18 mouse cellular contexts compared by ENCODE assay signal in genomic region chr3:129692816-129693215, GRCm38 (mm10).
DNase-seq lines count a peak whose midpoint lies in the region; TF ChIP-seq lines count a peak whose summit lies in the region.
"Had no signal": no experiment of that assay in that cellular context is flagged by ENCODE, and none has a peak within 500 bp of the region (broad histone marks: within the 10 kb centered on the region; RNA-seq: fewer than 3 reads in every experiment).

No protein-coding gene starts in this region.

- peak; percentile 1 for DNase-seq in kidney, adult 11 months
- DNase-seq in kidney, adult 2 months: no peak
- DNase-seq in spleen, postnatal 4 days (ENCODE audit: low spot score in 2 of 2): peak; percentile 13 to 58
- no peak for DNase-seq in spleen, adult 12 weeks (ENCODE audit: low spot score)
- no peak for DNase-seq in MEL (ENCODE audit: low read depth, low spot score)
- no peak for DNase-seq in brain, embryonic 14.5 days (ENCODE audit: low read depth)
- DNase-seq in kidney, postnatal 10 days: no peak
- DNase-seq: cerebellum, adult 8-10 months; heart, postnatal 10 days; lung, postnatal 14 days; retina, postnatal 1 day; thymus, adult 18-20 months had no signal

- H3K79me2 ChIP-seq in MEL (ENCODE audit: control insufficient read depth, insufficient read depth, low read length, poor library complexity): no peaks in the 10 kb centered on the region

- H3K27me3 ChIP-seq in kidney, adult 2 months (replicated peaks; ENCODE audit: control insufficient read depth, insufficient read depth, low read length): no peaks in the 10 kb centered on the region
- no peaks in the 10 kb centered on the region for H3K27me3 ChIP-seq in MEL (ENCODE audit: control insufficient read depth in 1 of 2, insufficient read depth in 2 of 2, low read length in 2 of 2)
- H3K27me3 ChIP-seq: embryonic facial prominence, embryonic 13.5 days; hindbrain, embryonic 12.5 days; limb, embryonic 12.5 days; liver, embryonic 15.5 days had no signal

- no peak for TF ChIP-seq RAD21 in MEL (IDR thresholded peaks at IDR 0.05; ENCODE audit: low read depth, low read length)

- no peaks in the 10 kb centered on the region for H3K9me3 ChIP-seq in MEL (replicated peaks; ENCODE audit: insufficient read depth, low read length)
- H3K9me3 ChIP-seq: embryonic facial prominence, embryonic 13.5 days; G1E; heart, embryonic 10.5 days; hindbrain, embryonic 12.5 days; limb, embryonic 12.5 days; liver, embryonic 15.5 days had no signal

- no peak overlapping the region for H3K9ac ChIP-seq in MEL (ENCODE audit: control insufficient read depth, low read depth, low read length, poor library complexity, severe bottlenecking)
- H3K9ac ChIP-seq: embryonic facial prominence, embryonic 13.5 days; hindbrain, embryonic 12.5 days; limb, embryonic 12.5 days; liver, embryonic 15.5 days had no signal

- WGBS in kidney, adult 2 months: 74% methylated on average over 16 of the region's 16 CpGs

- no peak for TF ChIP-seq EP300 in MEL (IDR thresholded peaks at IDR 0.05; ENCODE audit: low read depth in 1 of 2, low read length in 2 of 2)

- H3K27ac ChIP-seq in kidney, adult 2 months (ENCODE audit: insufficient read depth, low read depth, low read length): no peak overlapping the region
- no peak overlapping the region for H3K27ac ChIP-seq in MEL (ENCODE audit: control insufficient read depth, low read depth, low read length)
- H3K27ac ChIP-seq: embryonic facial prominence, embryonic 13.5 days; heart, embryonic 10.5 days; hindbrain, embryonic 12.5 days; limb, embryonic 12.5 days; liver, embryonic 15.5 days had no signal

- TF ChIP-seq POLR2A in kidney, adult 2 months (IDR thresholded peaks at IDR 0.05; ENCODE audit: low read depth, low read length): no peak
- TF ChIP-seq POLR2A in MEL (IDR thresholded peaks at IDR 0.05; ENCODE audit: control insufficient read depth in 1 of 2, insufficient read depth in 1 of 2, low read depth in 1 of 2, low read length in 2 of 2, poor library complexity in 1 of 2): no peak
- no peak for TF ChIP-seq POLR2A in brain, embryonic 14.5 days (IDR thresholded peaks at IDR 0.05; ENCODE audit: borderline replicate concordance, extremely low read depth, insufficient read depth, insufficient read length, poor library complexity, severe bottlenecking)

- no peak for TF ChIP-seq CTCF in kidney, adult 2 months (conservative IDR thresholded peaks at IDR 0.05; ENCODE audit: insufficient read depth, insufficient read length, low read depth, low read length)
- TF ChIP-seq CTCF in MEL (IDR thresholded peaks at IDR 0.05 in 2 of 3, conservative IDR thresholded peaks at IDR 0.05 in 1 of 3; ENCODE audit: control insufficient read depth in 1 of 3, insufficient read depth in 1 of 3, low read depth in 2 of 3, low read length in 3 of 3, poor library complexity in 1 of 3, severe bottlenecking in 1 of 3): peak in 2 of 3 experiments; percentile 20 to 47; a peak in 3 of 6 replicates
- peak; percentile 12; the same call in 1 of the 2 replicates for TF ChIP-seq CTCF in brain, embryonic 14.5 days (IDR thresholded peaks at IDR 0.05; ENCODE audit: borderline replicate concordance, extremely low read depth, insufficient read depth, insufficient read length)

- no peaks in the 10 kb centered on the region for H3K4me1 ChIP-seq in kidney, adult 2 months (ENCODE audit: control insufficient read depth, insufficient read depth, low read length)
- H3K4me1 ChIP-seq in MEL (ENCODE audit: control insufficient read depth in 1 of 2, insufficient read depth in 2 of 2, low read length in 2 of 2): no peaks in the 10 kb centered on the region
- H3K4me1 ChIP-seq: embryonic facial prominence, embryonic 13.5 days; heart, embryonic 10.5 days; limb, embryonic 12.5 days; liver, embryonic 15.5 days had no signal

- H3K36me3 ChIP-seq in kidney, adult 2 months (ENCODE audit: control insufficient read depth, insufficient read depth, low read length): peaks cover 5% of the 10 kb centered on the region; the same call in 1 of the 2 replicates
- no peaks in the 10 kb centered on the region for H3K36me3 ChIP-seq in MEL (ENCODE audit: control insufficient read depth in 1 of 2, insufficient read depth in 2 of 2, low read length in 2 of 2)
- H3K36me3 ChIP-seq: embryonic facial prominence, embryonic 13.5 days; heart, embryonic 10.5 days; hindbrain, embryonic 12.5 days; limb, embryonic 12.5 days; liver, embryonic 15.5 days had no signal

- no peak overlapping the region for H3K4me3 ChIP-seq in kidney, adult 2 months (ENCODE audit: insufficient read depth, low read depth, low read length)
- no peak overlapping the region for H3K4me3 ChIP-seq in MEL (ENCODE audit: control insufficient read depth in 1 of 2, insufficient read depth in 1 of 2, low read depth in 2 of 2, low read length in 2 of 2)
- H3K4me3 ChIP-seq: embryonic facial prominence, embryonic 13.5 days; heart, embryonic 10.5 days; hindbrain, embryonic 12.5 days; limb, embryonic 12.5 days; liver, embryonic 15.5 days had no signal

TF ChIP-seq in MEL, 35 proteins besides CTCF, POLR2A, EP300 and RAD21:
- no peak for TF ChIP-seq MEF2A (IDR thresholded peaks at IDR 0.05; ENCODE audit: extremely low read depth, insufficient replicate concordance, low read depth, low read length, poor library complexity, severe bottlenecking)
- no peak for TF ChIP-seq MYC (IDR thresholded peaks at IDR 0.05; ENCODE audit: low read depth, low read length)
- no peak for TF ChIP-seq ZC3H11A (IDR thresholded peaks at IDR 0.05; ENCODE audit: low read depth, low read length)
- no peak for TF ChIP-seq NELFE (IDR thresholded peaks at IDR 0.05; ENCODE audit: low read depth, low read length)
- TF ChIP-seq E2F4 (IDR thresholded peaks at IDR 0.05; ENCODE audit: borderline replicate concordance, low read depth, low read length): no peak
- no peak for TF ChIP-seq HCFC1 (IDR thresholded peaks at IDR 0.05; ENCODE audit: low read depth, low read length)
- TF ChIP-seq ZKSCAN1 (IDR thresholded peaks at IDR 0.05; ENCODE audit: low read depth, low read length): no peak

Comparison
In these comparisons a context has a peak if more than half of its experiments do, and no peak if none do; other contexts are left out.
1. DNase-seq: peak in kidney, adult 11 months (single experiment) and spleen, postnatal 4 days (2 of 2); none in kidney, adult 2 months (single experiment), spleen, adult 12 weeks (single experiment), MEL (single experiment), brain, embryonic 14.5 days (single experiment) and kidney, postnatal 10 days (single experiment).